Mouse (Mus musculus) limb, embryonic 15.5 days (tissue): ENCODE results near the gene Cers1. TPM values are rescaled to one million over a fixed set of nuclear protein-coding genes. Genes with fewer than 3 reads are reported as not detected.

Experiments
- ATAC-seq: fragments of 200-750 bp; cut with Nextera tagmentation; 2 replicates; pipeline ENCODE4 v1.8.0; 2017; ENCODE audit warnings: low read depth, moderate TSS enrichment; ENCODE audit not compliant: insufficient number of reproducible peaks, low FRiP score, low TSS enrichment
- H3K27ac ChIP-seq: fragments of 300-500 bp; sonication (generic); 2 replicates; pipeline ENCODE4 v1.5.1; 2015; ENCODE audit warnings: moderate library complexity, mild to moderate bottlenecking, inconsistent platforms
- H3K27me3 ChIP-seq: fragments of 300-500 bp; sonication (generic); 2 replicates; pipeline ENCODE4 v1.6.1; 2015; ENCODE audit warnings: inconsistent platforms
- H3K36me3 ChIP-seq: fragments of 300-500 bp; sonication (generic); 2 replicates; pipeline ENCODE4 v1.6.1; 2015; ENCODE audit warnings: inconsistent platforms
- H3K4me1 ChIP-seq: fragments of 300-500 bp; sonication (generic); 2 replicates; pipeline ENCODE4 v1.6.1; 2015; ENCODE audit warnings: inconsistent platforms
- H3K4me2 ChIP-seq: fragments of 300-500 bp; sonication (generic); 2 replicates; pipeline ENCODE4 v1.6.1; 2015; ENCODE audit warnings: mild to moderate bottlenecking, inconsistent platforms
- H3K4me3 ChIP-seq: fragments of 300-500 bp; sonication (generic); 2 replicates; pipeline ENCODE4 v1.5.1; 2015; ENCODE audit warnings: mild to moderate bottlenecking, inconsistent platforms
- H3K9ac ChIP-seq: fragments of 300-500 bp; sonication (generic); 2 replicates; pipeline ENCODE4 v1.6.1; 2015; ENCODE audit warnings: inconsistent platforms
- H3K9me3 ChIP-seq: fragments of 300-500 bp; sonication (generic); 2 replicates; pipeline ENCODE4 v1.6.1; 2016; ENCODE audit warnings: inconsistent platforms
- WGBS: fragments of 180-500 bp; shearing (Covaris S2); methylation state at CpG from one replicate; pipeline ENCODE4 v1.1.7; 2015; 5-methylcytosine and 5-hydroxymethylcytosine counted together
- polyA plus RNA-seq: library from polyadenylated mRNA; unstranded; fragments of >200 nt; fragmentation: Nextera tagmentation; extraction: Ambion mirVana; gene quantifications from 2 replicates; pipeline ENCODE4 v1.2.1, GENCODE M21; 2015

Cers1 gene
- polyA plus RNA-seq, 1 experiment from 2014 or later: 8.8 TPM

DNA sequence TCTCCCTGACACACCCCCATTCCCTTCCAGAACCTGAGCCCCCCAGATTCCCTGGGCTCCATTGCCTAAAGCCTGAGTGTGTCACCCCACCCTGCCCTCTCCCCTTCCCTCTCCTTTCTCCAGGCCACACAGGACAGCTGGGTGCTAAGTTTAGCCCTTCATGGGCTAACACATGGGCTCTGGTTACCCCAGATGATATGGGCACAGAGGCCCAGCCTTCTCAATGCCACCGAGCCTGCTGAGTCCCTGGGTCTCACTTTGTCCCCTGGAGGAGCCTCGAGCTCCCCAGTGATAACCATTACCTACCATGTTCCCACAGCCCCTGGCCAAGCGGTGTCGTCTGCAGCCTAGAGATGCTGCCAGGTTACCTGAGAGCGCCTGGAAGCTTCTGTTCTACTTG is 2.3 kb downstream of the Cers1 start:
- no peak for ATAC-seq
- Histone ChIP-seq H3K4me1 (peaks cover 35% of the 10 kb centered on the region), H3K4me2 (no peak overlapping the region), H3K9ac (no peak overlapping the region), H3K9me3 (no peaks in the 10 kb centered on the region), H3K4me3 (no peak overlapping the region), H3K27me3 (no peaks in the 10 kb centered on the region), H3K36me3 (peaks cover 34% of the 10 kb centered on the region), H3K27ac (0 out of 2 replicates have a peak overlapping the region, but pooled peaks have one; percentile 84)
- 76% methylated on average over 5 of the region's 5 CpGs for WGBS

DNA sequence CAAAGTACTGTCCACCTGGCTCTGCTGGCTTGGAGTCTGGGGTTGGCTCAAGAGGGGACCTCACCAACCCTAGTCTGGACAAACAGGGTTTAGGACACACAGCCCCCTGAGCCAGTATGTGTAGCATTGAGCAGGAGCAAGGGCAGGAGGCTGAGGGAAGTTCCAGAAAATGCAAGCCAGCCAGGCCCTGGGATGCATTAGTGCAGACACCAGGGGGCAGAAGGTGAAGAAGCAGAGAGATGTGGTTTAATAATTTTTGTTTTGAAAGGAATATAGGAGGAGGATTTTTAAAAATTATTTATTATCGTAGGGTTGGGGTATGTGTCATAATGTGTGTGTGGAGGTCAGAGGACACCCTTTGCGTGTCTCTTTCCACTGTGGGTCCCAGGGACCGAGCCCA is 8.1 kb downstream of the Cers1 start:
- Histone ChIP-seq H3K4me1 (0 out of 2 replicates have a peak, but pooled peaks cover 2% of the 10 kb centered on the region), H3K4me3 (no peak overlapping the region), H3K27ac (no peak overlapping the region), H3K4me2 (no peak overlapping the region), H3K9ac (no peak overlapping the region), H3K36me3 (peaks cover 54% of the 10 kb centered on the region), H3K9me3 (no peaks in the 10 kb centered on the region), H3K27me3 (no peaks in the 10 kb centered on the region)
- ATAC-seq: no peak
- WGBS: 87% methylated on average over 3 of the region's 3 CpGs

DNA sequence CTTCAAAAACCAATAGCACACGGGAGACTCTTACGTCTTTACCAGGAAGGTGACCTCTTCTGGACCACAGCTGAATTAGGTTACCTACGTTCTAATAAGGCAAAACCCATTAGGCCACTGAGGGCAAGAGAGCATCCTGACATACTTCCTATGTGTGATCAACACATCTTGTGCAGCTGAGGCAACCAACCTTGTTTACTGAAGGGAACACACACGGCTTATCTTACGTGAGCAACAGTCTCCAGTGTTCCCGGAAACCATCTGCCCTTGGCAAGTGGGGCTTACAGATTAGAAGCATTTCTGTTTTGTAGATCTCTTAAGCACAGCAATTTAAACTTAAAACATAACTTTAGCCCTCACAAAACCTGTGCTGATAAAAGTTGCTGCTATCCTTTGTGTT is 11.9 kb downstream of the Cers1 start:
- WGBS: 89% methylated on average over 6 of the region's 6 CpGs
- no peak for ATAC-seq
- Histone ChIP-seq H3K4me3 (no peak overlapping the region), H3K27ac (no peak overlapping the region), H3K4me2 (no peak overlapping the region), H3K9me3 (no peaks in the 10 kb centered on the region), H3K9ac (no peak overlapping the region), H3K4me1 (peaks cover 34% of the 10 kb centered on the region), H3K36me3 (peaks cover 49% of the 10 kb centered on the region), H3K27me3 (0 out of 2 replicates have a peak, but pooled peaks cover 10% of the 10 kb centered on the region)

DNA sequence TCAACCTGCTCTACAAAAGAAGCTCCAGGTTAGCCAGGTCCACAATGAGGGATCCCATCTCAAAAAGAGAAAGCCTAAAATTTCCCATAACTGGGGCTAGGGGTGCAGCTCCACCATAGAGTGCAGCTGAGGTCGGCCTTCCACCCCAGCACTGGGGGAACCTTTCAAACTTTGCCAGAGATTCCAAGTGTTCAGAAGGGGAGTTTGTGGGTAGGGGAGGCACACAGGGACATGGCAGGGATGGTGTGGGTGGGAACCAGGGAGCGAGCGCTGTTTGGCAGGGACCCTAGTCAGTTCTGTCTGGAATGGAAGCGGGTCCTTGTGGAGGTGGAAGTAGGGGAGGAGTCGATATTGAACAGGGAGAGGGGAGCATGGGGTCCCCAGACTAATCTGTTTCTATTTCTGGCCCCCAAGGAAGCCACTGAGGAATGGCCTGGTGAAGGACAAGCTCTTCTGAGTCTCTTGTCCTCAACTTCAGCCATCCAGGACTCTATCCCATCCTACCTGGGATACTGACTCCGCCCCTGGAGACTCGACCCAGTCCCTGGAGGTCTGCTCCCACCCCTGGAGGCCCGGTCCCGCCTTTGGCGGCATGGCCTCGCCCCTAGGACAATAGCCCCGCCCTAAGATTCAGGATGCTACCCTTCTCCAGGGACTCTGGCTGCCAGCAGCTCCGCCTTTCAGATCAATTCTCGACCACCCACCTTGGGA is 13.7 kb downstream of the Cers1 start, which contains the start of gene Gdf1:
TSS of gene Gdf1 (plus strand) at position 694 of the 711 bp plus-strand sequence.
- Histone ChIP-seq H3K27me3 (0 out of 2 replicates have a peak, but pooled peaks cover 10% of the 10 kb centered on the region), H3K9ac (no peak within 1 kb of the TSS), H3K4me3 (peak within 1 kb of the TSS; percentile 11), H3K4me2 (peak within 1 kb of the TSS; percentile 36), H3K4me1 (peaks cover 33% of the 10 kb centered on the region), H3K27ac (no peak within 1 kb of the TSS), H3K36me3 (peaks cover 51% of the 10 kb centered on the region), H3K9me3 (no peaks in the 10 kb centered on the region)
- ATAC-seq: no peak
- 30% methylated on average over 14 of the region's 14 CpGs for WGBS

DNA sequence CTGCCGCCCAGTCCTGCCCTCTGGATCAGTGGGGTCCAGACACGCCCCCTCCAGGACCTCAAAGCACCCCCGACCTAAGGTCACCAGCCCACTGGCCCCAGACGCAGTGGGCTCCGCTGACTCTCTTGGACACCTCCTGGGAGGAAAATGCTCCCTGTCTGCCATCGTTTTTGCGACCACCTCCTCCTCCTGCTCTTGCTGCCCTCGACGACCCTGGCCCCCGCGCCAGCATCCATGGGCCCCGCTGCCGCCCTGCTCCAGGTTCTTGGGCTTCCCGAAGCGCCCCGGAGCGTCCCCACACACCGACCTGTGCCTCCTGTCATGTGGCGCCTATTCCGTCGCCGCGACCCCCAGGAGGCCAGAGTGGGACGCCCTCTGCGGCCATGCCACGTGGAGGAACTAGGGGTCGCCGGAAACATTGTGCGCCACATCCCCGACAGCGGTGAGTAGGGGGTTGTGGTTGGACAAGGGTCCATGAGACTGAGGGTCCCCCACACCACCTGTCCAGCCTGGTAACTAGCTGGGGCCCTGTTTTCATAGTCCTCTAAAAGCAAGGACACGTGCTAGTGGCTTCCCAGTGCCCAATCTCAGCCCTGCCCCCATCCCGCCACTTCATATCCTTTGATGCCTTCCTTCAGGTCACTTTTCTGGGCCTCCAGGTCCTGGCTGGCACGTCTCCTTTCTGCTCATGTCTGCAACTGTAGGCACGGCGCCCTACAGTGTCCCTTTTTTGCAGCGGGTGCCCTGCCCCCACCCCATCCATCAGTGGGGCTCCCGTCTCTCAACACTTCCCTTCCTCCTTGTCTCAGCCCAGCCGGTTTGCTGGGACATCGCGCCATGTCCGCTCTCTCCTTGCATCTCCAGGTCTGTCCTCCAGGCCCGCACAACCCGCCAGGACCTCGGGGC is 14.5 kb downstream of the Cers1 start:
- Histone ChIP-seq H3K27me3 (0 out of 2 replicates have a peak, but pooled peaks cover 10% of the 10 kb centered on the region), H3K9ac (no peak overlapping the region), H3K36me3 (peaks cover 52% of the 10 kb centered on the region), H3K4me1 (peaks cover 33% of the 10 kb centered on the region), H3K4me2 (peak overlapping the region; percentile 36), H3K9me3 (no peaks in the 10 kb centered on the region), H3K4me3 (peak overlapping the region; percentile 11), H3K27ac (no peak overlapping the region)
- 13% methylated on average over 45 of the region's 45 CpGs for WGBS
- 0 out of 2 replicates have a peak, but pooled peaks have one; percentile 2 for ATAC-seq

DNA sequence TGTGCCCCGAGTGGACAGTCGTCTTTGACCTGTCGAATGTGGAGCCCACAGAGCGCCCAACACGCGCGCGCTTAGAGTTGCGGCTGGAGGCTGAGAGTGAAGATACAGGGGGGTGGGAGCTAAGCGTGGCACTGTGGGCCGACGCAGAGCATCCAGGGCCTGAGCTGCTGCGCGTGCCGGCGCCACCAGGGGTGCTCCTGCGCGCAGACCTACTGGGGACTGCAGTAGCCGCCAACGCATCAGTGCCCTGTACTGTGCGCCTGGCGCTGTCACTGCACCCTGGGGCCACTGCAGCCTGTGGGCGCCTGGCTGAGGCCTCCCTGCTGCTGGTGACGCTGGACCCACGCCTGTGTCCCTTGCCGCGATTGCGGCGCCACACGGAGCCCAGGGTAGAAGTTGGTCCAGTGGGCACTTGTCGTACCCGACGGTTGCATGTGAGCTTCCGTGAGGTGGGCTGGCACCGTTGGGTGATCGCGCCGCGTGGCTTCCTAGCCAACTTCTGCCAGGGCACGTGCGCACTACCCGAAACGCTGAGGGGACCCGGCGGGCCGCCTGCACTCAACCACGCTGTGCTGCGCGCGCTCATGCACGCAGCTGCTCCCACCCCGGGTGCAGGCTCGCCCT is 15.3 kb downstream of the Cers1 start:
- no peaks in the 10 kb centered on the region for H3K9me3 ChIP-seq
- peaks cover 33% of the 10 kb centered on the region for H3K4me1 ChIP-seq
- peak overlapping the region; percentile 11 for H3K4me3 ChIP-seq
- ATAC-seq: peak; percentile 73
- H3K36me3 ChIP-seq: peaks cover 56% of the 10 kb centered on the region
- H3K4me2 ChIP-seq: peak overlapping the region; percentile 36
- H3K27ac ChIP-seq: no peak overlapping the region
- H3K27me3 ChIP-seq: 0 out of 2 replicates have a peak, but pooled peaks cover 10% of the 10 kb centered on the region
- no peak overlapping the region for H3K9ac ChIP-seq
- WGBS: 38% methylated on average over 53 of the region's 53 CpGs

DNA sequence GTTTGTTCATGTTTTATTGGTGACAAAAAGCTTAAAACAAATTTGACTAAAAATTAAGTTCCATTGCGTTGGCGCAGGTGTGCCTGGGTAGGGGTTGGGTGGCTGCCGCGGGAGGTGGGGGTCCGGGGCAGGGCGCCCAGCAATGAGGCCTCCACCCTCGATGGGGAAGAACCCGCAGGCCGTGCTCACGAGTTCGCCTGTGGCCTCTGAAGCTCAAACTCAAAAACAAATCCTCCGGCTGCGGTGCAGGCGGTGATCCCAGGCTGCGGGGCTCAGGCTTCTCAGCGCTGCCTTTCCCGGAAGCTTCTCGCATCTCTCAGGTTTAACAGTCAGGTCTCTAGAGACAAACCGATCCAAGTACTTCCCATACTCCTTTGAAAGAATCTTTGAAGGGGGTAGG is 16.0 kb downstream of the Cers1 start:
- 76% methylated on average over 19 of the region's 19 CpGs for WGBS
- Histone ChIP-seq H3K4me2 (no peak overlapping the region), H3K27me3 (0 out of 2 replicates have a peak, but pooled peaks cover 10% of the 10 kb centered on the region), H3K9me3 (no peaks in the 10 kb centered on the region), H3K9ac (no peak overlapping the region), H3K36me3 (peaks cover 60% of the 10 kb centered on the region), H3K4me3 (no peak overlapping the region), H3K27ac (no peak overlapping the region), H3K4me1 (peaks cover 33% of the 10 kb centered on the region)
- ATAC-seq: no peak

DNA sequence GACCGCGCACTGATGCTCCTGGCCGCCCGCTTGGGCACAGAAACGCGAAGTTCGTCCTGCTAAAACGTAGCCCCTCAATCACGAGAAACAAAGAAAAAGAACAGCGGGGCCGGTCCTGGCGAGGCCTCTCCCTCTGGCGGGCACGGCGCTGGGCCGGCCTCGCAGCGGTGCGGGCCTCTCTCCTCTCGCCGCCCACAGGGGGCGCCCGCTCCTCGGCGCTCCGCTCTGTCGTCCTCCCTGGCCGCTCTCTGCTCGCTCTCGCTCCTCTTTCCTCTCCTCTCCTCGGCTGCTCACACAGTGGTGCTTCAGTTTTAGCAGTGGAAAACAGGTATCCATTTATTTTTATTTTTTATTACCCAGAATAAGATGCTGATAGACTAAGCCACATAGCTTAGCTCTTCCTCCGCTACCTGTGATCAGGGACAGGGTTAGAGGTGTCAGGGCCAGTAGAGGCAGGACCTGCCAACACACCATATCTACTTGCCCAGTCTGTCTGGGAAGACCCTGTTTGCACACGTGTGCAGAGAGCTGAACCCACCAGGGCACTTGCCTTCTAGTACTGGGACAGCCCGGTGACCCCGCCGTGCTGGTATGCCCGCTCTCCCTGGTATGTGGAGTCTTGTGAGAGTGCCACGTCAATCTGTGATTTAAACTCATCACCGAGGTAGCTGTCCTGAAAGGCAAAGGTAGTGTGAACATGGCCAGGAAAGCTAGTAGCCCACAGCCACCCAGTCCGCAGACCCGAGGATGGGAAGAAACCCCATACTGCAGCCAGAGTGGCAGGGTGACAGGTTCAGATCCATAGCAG is 16.7 kb downstream of the Cers1 start:
- Histone ChIP-seq H3K9ac (no peak overlapping the region), H3K4me3 (no peak overlapping the region), H3K36me3 (peaks cover 65% of the 10 kb centered on the region), H3K4me1 (peaks cover 33% of the 10 kb centered on the region), H3K27me3 (0 out of 2 replicates have a peak, but pooled peaks cover 10% of the 10 kb centered on the region), H3K27ac (0 out of 2 replicates have a peak overlapping the region, but pooled peaks have one; percentile 50), H3K9me3 (no peaks in the 10 kb centered on the region), H3K4me2 (0 out of 2 replicates have a peak overlapping the region, but pooled peaks have one; percentile 0)
- 30% methylated on average over 38 of the region's 41 CpGs for WGBS
- ATAC-seq: peak; percentile 60; the same call in 1 of the 2 replicates

DNA sequence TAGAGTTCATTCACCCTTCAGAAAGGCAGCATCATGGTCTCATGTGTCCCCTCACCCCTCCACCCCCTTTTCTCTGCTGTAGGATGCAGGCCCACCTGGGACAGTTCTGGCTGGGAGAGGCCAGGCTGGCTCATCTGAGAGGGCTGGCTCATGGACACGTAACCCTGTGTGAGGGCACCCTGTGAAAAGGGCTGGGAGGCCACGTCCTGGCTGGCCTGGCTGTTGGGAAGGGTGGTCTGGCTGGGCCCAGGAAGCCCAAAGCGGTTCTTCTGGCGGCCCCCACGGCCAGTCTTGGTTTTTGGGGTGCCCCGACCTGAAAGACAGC is 17.3 kb downstream of the Cers1 start:
- no peak for ATAC-seq
- Histone ChIP-seq H3K36me3 (peaks cover 65% of the 10 kb centered on the region), H3K4me1 (peaks cover 33% of the 10 kb centered on the region), H3K9ac (no peak overlapping the region), H3K4me3 (no peak overlapping the region), H3K9me3 (no peaks in the 10 kb centered on the region), H3K4me2 (no peak overlapping the region), H3K27me3 (0 out of 2 replicates have a peak, but pooled peaks cover 10% of the 10 kb centered on the region), H3K27ac (no peak overlapping the region)
- 95% methylated on average over 6 of the region's 6 CpGs for WGBS

DNA sequence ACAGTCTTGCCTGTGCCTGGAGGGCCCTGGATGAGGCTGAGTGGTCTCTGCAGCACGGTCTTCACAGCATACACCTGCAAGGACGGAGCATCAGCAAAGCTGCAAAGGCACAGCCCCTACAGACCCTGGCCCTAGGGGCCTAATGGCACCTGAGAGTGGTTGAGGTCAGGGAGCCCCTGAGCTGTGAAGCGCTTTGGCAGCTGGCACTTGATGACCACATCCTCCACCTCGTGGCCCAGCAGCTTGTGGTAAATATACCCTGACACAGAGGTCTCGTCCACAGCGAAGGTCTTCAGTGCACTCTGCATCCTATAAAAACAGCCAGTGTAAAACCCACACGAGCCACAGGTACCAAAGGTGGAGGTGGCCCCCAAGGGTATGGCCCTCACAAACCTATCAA is 23.4 kb downstream of the Cers1 start:
- H3K27ac ChIP-seq: no peak overlapping the region
- ATAC-seq: no peak
- WGBS: 89% methylated on average over 7 of the region's 7 CpGs
- no peak overlapping the region for H3K4me2 ChIP-seq
- no peak overlapping the region for H3K9ac ChIP-seq
- no peaks in the 10 kb centered on the region for H3K27me3 ChIP-seq
- H3K4me1 ChIP-seq: peaks cover 9% of the 10 kb centered on the region
- peaks cover 100% of the 10 kb centered on the region for H3K36me3 ChIP-seq
- H3K4me3 ChIP-seq: no peak overlapping the region
- no peaks in the 10 kb centered on the region for H3K9me3 ChIP-seq

DNA sequence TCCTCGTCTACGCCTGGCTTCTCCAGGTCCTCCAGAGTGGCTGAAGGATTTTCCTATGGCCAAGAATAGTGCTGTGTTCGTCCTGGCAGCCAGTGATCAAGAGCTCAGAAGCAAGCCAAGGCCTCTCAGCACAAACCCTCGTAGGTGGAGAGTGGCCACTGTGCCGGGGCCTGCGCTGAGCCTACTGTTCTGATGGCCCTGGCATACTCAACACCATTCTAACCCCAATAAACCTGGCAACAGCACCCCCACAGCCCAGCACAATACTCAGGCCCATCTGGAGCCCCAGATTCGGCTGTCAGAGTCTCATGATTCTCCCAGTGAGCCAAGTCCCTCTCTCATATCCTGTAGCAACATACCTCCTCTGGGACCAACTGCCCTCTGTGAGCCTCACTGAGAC is 25.1 kb downstream of the Cers1 start:
- H3K4me2 ChIP-seq: no peak overlapping the region
- WGBS: 94% methylated on average over 7 of the region's 7 CpGs
- no peak overlapping the region for H3K9ac ChIP-seq
- peaks cover 16% of the 10 kb centered on the region for H3K4me1 ChIP-seq
- H3K4me3 ChIP-seq: no peak overlapping the region
- no peaks in the 10 kb centered on the region for H3K9me3 ChIP-seq
- ATAC-seq: no peak
- no peak overlapping the region for H3K27ac ChIP-seq
- peaks cover 87% of the 10 kb centered on the region for H3K36me3 ChIP-seq
- H3K27me3 ChIP-seq: no peaks in the 10 kb centered on the region
